Mouse (Mus musculus): ENCODE results near the gene Ncoa6.
A peak's percentile ranks its signal among the peaks of the same experiment; 100 is the strongest.

Ncoa6 gene

GRCm38 (mm10) chr2:155357686-155358399 lies 115.9 kb downstream of the Ncoa6 start:
- no peak for DNase-seq

GRCm38 (mm10) chr2:155356971-155357591 lies 116.6 kb downstream of the Ncoa6 start, which contains the start of gene Pigu:
TSS of gene Pigu (minus strand) at chr2:155357430.
- peak; percentile 97 for DNase-seq

GRCm38 (mm10) chr2:155354402-155354801 lies 119.3 kb downstream of the Ncoa6 start:
- DNase-seq: no peak

GRCm38 (mm10) chr2:155346670-155347069 lies 127.0 kb downstream of the Ncoa6 start:
- DNase-seq: no peak

All from lung, postnatal 10 days (tissue).